Mouse (Mus musculus): ENCODE results near the gene Atp23.

- TF ChIP-seq POLR2A (IDR thresholded peaks at IDR 0.05; ENCODE audit: extremely low read depth, insufficient read depth, low read length) (no peak), CTCF (IDR thresholded peaks at IDR 0.05; ENCODE audit: low read depth, low read length) (no peak)
Observed at GRCm38 (mm10) chr10:126895891-126896290, 5.3 kb downstream of the Atp23 start.

Measured in liver, adult 2 months (tissue).